Mouse (Mus musculus): Measurements from ENCODE around the gene Nin. TPM values are rescaled to one million over a fixed set of nuclear protein-coding genes. Genes with fewer than 3 reads are reported as not detected.
A peak's percentile ranks its signal among the peaks of the same experiment; 100 is the strongest.

The Nin gene
- polyA plus RNA-seq, 1 experiment from 2014 or later, result 11.0 TPM

GRCm38 (mm10) chr12:70112090-70112383 is 1.5 kb downstream of the Nin start:
- peak overlapping the region; percentile 89 for H3K9ac ChIP-seq
- no peaks in the 10 kb centered on the region for H3K9me3 ChIP-seq
- H3K27ac ChIP-seq, result no peak overlapping the region; the same call in 1 of the 2 replicates
- peaks cover 29% of the 10 kb centered on the region for H3K4me1 ChIP-seq
- H3K27me3 ChIP-seq, result peaks cover 22% of the 10 kb centered on the region
- no peaks in the 10 kb centered on the region for H3K36me3 ChIP-seq
- WGBS, result 4% methylated on average over 16 of the region's 16 CpGs
- H3K4me2 ChIP-seq (replicated peaks), result peak overlapping the region; percentile 96
- no peak for ATAC-seq (ENCODE audit: low FRiP score, low read depth)
- H3K4me3 ChIP-seq, result peak overlapping the region; percentile 90

GRCm38 (mm10) chr12:70111367-70112089 is 2.0 kb downstream of the Nin start:
- H3K9ac ChIP-seq, result peak overlapping the region; percentile 89
- peaks cover 22% of the 10 kb centered on the region for H3K27me3 ChIP-seq
- peak overlapping the region; percentile 96 for H3K4me2 ChIP-seq (replicated peaks)
- under 1% methylated on average over 82 of the region's 101 CpGs for WGBS
- H3K4me1 ChIP-seq, result peaks cover 31% of the 10 kb centered on the region
- peak overlapping the region; percentile 70 for H3K27ac ChIP-seq
- peak; percentile 80 for ATAC-seq (ENCODE audit: low FRiP score, low read depth)
- H3K9me3 ChIP-seq, result no peaks in the 10 kb centered on the region
- no peaks in the 10 kb centered on the region for H3K36me3 ChIP-seq
- H3K4me3 ChIP-seq, result peak overlapping the region; percentile 90

GRCm38 (mm10) chr12:70111117-70111366 is 2.5 kb downstream of the Nin start:
- H3K36me3 ChIP-seq, result no peaks in the 10 kb centered on the region
- H3K27me3 ChIP-seq, result peaks cover 22% of the 10 kb centered on the region
- H3K4me3 ChIP-seq, result peak overlapping the region; percentile 90
- H3K9ac ChIP-seq, result peak overlapping the region; percentile 89
- ATAC-seq (ENCODE audit: low FRiP score, low read depth), result peak; percentile 68
- peaks cover 36% of the 10 kb centered on the region for H3K4me1 ChIP-seq
- no peaks in the 10 kb centered on the region for H3K9me3 ChIP-seq
- WGBS, result 0% methylated on average over 14 of the region's 16 CpGs
- peak overlapping the region; percentile 96 for H3K4me2 ChIP-seq (replicated peaks)
- H3K27ac ChIP-seq, result peak overlapping the region; percentile 70

- H3K4me1 ChIP-seq, result peaks cover 38% of the 10 kb centered on the region
- H3K36me3 ChIP-seq, result no peaks in the 10 kb centered on the region
- H3K9ac ChIP-seq, result peak overlapping the region; percentile 89
- H3K4me3 ChIP-seq, result peak overlapping the region; percentile 90
- peak overlapping the region; percentile 96 for H3K4me2 ChIP-seq (replicated peaks)
- peak overlapping the region; percentile 70; the same call in 1 of the 2 replicates for H3K27ac ChIP-seq
- peaks cover 22% of the 10 kb centered on the region for H3K27me3 ChIP-seq
- ATAC-seq (ENCODE audit: low FRiP score, low read depth), result no peak
- 10% methylated on average over 23 of the region's 23 CpGs for WGBS
- H3K9me3 ChIP-seq, result no peaks in the 10 kb centered on the region
Observed at GRCm38 (mm10) chr12:70110375-70111116, 3.0 kb downstream of the Nin start.

- 65% methylated on average over 6 of the region's 6 CpGs for WGBS
- Histone ChIP-seq H3K9me3 (no peaks in the 10 kb centered on the region), H3K9ac (0 out of 2 replicates have a peak overlapping the region, but pooled peaks have one; percentile 89), H3K4me1 (peaks cover 44% of the 10 kb centered on the region), H3K4me3 (peak overlapping the region; percentile 90), H3K4me2 (replicated peaks) (peak overlapping the region; percentile 96), H3K27ac (no peak overlapping the region), H3K27me3 (peaks cover 22% of the 10 kb centered on the region), H3K36me3 (no peaks in the 10 kb centered on the region)
- ATAC-seq (ENCODE audit: low FRiP score, low read depth), result no peak
Observed at GRCm38 (mm10) chr12:70109921-70110320, 3.6 kb downstream of the Nin start.

GRCm38 (mm10) chr12:70108104-70108503 is 5.4 kb downstream of the Nin start:
- Histone ChIP-seq H3K9me3 (no peaks in the 10 kb centered on the region), H3K9ac (no peak overlapping the region), H3K27ac (no peak overlapping the region), H3K4me1 (peaks cover 60% of the 10 kb centered on the region), H3K36me3 (no peaks in the 10 kb centered on the region), H3K27me3 (peaks cover 14% of the 10 kb centered on the region), H3K4me2 (replicated peaks) (no peak overlapping the region), H3K4me3 (no peak overlapping the region)
- ATAC-seq (ENCODE audit: low FRiP score, low read depth), result no peak
- 17% methylated on average over 2 of the region's 2 CpGs for WGBS

- Histone ChIP-seq H3K9ac (no peak overlapping the region), H3K4me1 (peaks cover 53% of the 10 kb centered on the region), H3K4me2 (replicated peaks) (no peak overlapping the region), H3K4me3 (no peak overlapping the region), H3K9me3 (no peaks in the 10 kb centered on the region), H3K27ac (no peak overlapping the region), H3K27me3 (peaks cover 5% of the 10 kb centered on the region; the same call in 1 of the 2 replicates), H3K36me3 (0 out of 2 replicates have a peak, but pooled peaks cover 3% of the 10 kb centered on the region)
- WGBS, result 64% methylated on average over 9 of the region's 9 CpGs
- no peak for ATAC-seq (ENCODE audit: low FRiP score, low read depth)
Observed at GRCm38 (mm10) chr12:70106508-70106907, 7.0 kb downstream of the Nin start.

- Histone ChIP-seq H3K4me1 (peaks cover 53% of the 10 kb centered on the region), H3K9ac (no peak overlapping the region), H3K27ac (no peak overlapping the region), H3K9me3 (no peaks in the 10 kb centered on the region), H3K27me3 (peaks cover 5% of the 10 kb centered on the region; the same call in 1 of the 2 replicates), H3K36me3 (0 out of 2 replicates have a peak, but pooled peaks cover 3% of the 10 kb centered on the region), H3K4me3 (no peak overlapping the region), H3K4me2 (replicated peaks) (no peak overlapping the region)
- ATAC-seq (ENCODE audit: low FRiP score, low read depth), result no peak
- WGBS, result 71% methylated on average over 6 of the region's 6 CpGs
Observed at GRCm38 (mm10) chr12:70105885-70106284, 7.6 kb downstream of the Nin start.

- no peak for ATAC-seq (ENCODE audit: low FRiP score, low read depth)
- no peak overlapping the region for H3K27ac ChIP-seq
- H3K4me3 ChIP-seq, result no peak overlapping the region
- peaks cover 43% of the 10 kb centered on the region for H3K4me1 ChIP-seq
- 0 out of 2 replicates have a peak, but pooled peaks cover 3% of the 10 kb centered on the region for H3K36me3 ChIP-seq
- WGBS, result 29% methylated on average over 5 of the region's 5 CpGs
- no peaks in the 10 kb centered on the region for H3K9me3 ChIP-seq
- 0 out of 2 replicates have a peak, but pooled peaks cover under 1% of the 10 kb centered on the region for H3K27me3 ChIP-seq
- H3K9ac ChIP-seq, result no peak overlapping the region
- no peak overlapping the region for H3K4me2 ChIP-seq (replicated peaks)
Observed at GRCm38 (mm10) chr12:70104776-70105420, 8.6 kb downstream of the Nin start.

GRCm38 (mm10) chr12:70104199-70104598 is 9.3 kb downstream of the Nin start:
- Histone ChIP-seq H3K27me3 (no peaks in the 10 kb centered on the region), H3K4me2 (replicated peaks) (no peak overlapping the region), H3K9me3 (no peaks in the 10 kb centered on the region), H3K9ac (no peak overlapping the region), H3K4me1 (peaks cover 43% of the 10 kb centered on the region), H3K4me3 (no peak overlapping the region), H3K27ac (peak overlapping the region; percentile 23; the same call in 1 of the 2 replicates), H3K36me3 (0 out of 2 replicates have a peak, but pooled peaks cover 3% of the 10 kb centered on the region)
- ATAC-seq (ENCODE audit: low FRiP score, low read depth), result peak; percentile 34
- 29% methylated on average over 4 of the region's 4 CpGs for WGBS

GRCm38 (mm10) chr12:70103257-70103656 is 10.3 kb downstream of the Nin start:
- Histone ChIP-seq H3K27me3 (no peaks in the 10 kb centered on the region), H3K4me1 (peaks cover 42% of the 10 kb centered on the region), H3K4me2 (replicated peaks) (no peak overlapping the region), H3K36me3 (0 out of 2 replicates have a peak, but pooled peaks cover 3% of the 10 kb centered on the region), H3K9me3 (no peaks in the 10 kb centered on the region), H3K9ac (no peak overlapping the region), H3K27ac (no peak overlapping the region), H3K4me3 (no peak overlapping the region)
- whole genome bisulfite sequencing, result 65% methylated on average over 4 of the region's 4 CpGs
- ATAC-seq (ENCODE audit: low FRiP score, low read depth), result no peak

GRCm38 (mm10) chr12:70102426-70102825 is 11.1 kb downstream of the Nin start:
- WGBS, result 75% methylated on average over 9 of the region's 9 CpGs
- Histone ChIP-seq H3K27me3 (no peaks in the 10 kb centered on the region), H3K27ac (no peak overlapping the region), H3K4me2 (replicated peaks) (no peak overlapping the region), H3K4me3 (no peak overlapping the region), H3K9me3 (no peaks in the 10 kb centered on the region), H3K4me1 (peaks cover 34% of the 10 kb centered on the region), H3K9ac (no peak overlapping the region), H3K36me3 (0 out of 2 replicates have a peak, but pooled peaks cover 3% of the 10 kb centered on the region)
- no peak for ATAC-seq (ENCODE audit: low FRiP score, low read depth)

Measured in limb, embryonic 13.5 days (tissue).